ENCODE assay signal across 8 mouse cellular contexts in genomic region chr8:108956416-108956815, GRCm38 (mm10).
DNase-seq lines count a peak whose midpoint lies in the region; ATAC-seq lines count a peak whose summit lies in the region.

No protein-coding gene starts in this region.

- no peaks in the 10 kb centered on the region for H3K27me3 ChIP-seq in hindbrain, embryonic 14.5 days (ENCODE audit: control insufficient read depth, insufficient read depth, low read length)

- H3K4me1 ChIP-seq in hindbrain, embryonic 14.5 days (replicated peaks; ENCODE audit: control insufficient read depth, insufficient read depth, low read length) = no peaks in the 10 kb centered on the region

- no peaks in the 10 kb centered on the region for H3K9me3 ChIP-seq in hindbrain, embryonic 14.5 days (ENCODE audit: control insufficient read depth, low read length)

- DNase-seq in heart, adult 11 months = peak; percentile 86
- DNase-seq in heart, adult 18-20 months = no peak
- DNase-seq in retina, postnatal 1 day = peak; percentile 32
- DNase-seq in retina, embryonic 14.5 days (ENCODE audit: low spot score) = no peak
- DNase-seq in hindbrain, embryonic 14.5 days (ENCODE audit: low spot score) = no peak
- peak; percentile 42 for DNase-seq in testis, postnatal 10 days (ENCODE audit: low spot score)
- DNase-seq in cerebellum, postnatal 14 days = no peak
- no peak for DNase-seq in layer of hippocampus, adult 18-20 months (ENCODE audit: low spot score in 2 of 2)

- no peak for ATAC-seq in hindbrain, embryonic 14.5 days (ENCODE audit: low FRiP score)

- no peak overlapping the region for H3K9ac ChIP-seq in hindbrain, embryonic 14.5 days

- no peak overlapping the region for H3K27ac ChIP-seq in hindbrain, embryonic 14.5 days

- WGBS in hindbrain, embryonic 14.5 days = 66% methylated on average over 37 of the region's 37 CpGs

- peak overlapping the region; percentile 21 for H3K4me3 ChIP-seq in hindbrain, embryonic 14.5 days (replicated peaks; ENCODE audit: low read length)

- peaks cover 42% of the 10 kb centered on the region for H3K36me3 ChIP-seq in hindbrain, embryonic 14.5 days (replicated peaks; ENCODE audit: control insufficient read depth, insufficient read depth)

- H3K4me2 ChIP-seq in hindbrain, embryonic 14.5 days (replicated peaks) = peak overlapping the region; percentile 34

Comparison
In these comparisons a context has a peak if more than half of its experiments do, and no peak if none do; other contexts are left out.
1. DNase-seq: peak in heart, adult 11 months (single experiment), retina, postnatal 1 day (single experiment) and testis, postnatal 10 days (single experiment); none in heart, adult 18-20 months (0 of 2), retina, embryonic 14.5 days (single experiment), hindbrain, embryonic 14.5 days (single experiment), cerebellum, postnatal 14 days (0 of 2) and layer of hippocampus, adult 18-20 months (0 of 2).